Mouse (Mus musculus) retina, adult 2 months (tissue): ENCODE measurements around the gene Zfp541.

Experiments
- DNase-seq: peaks from one replicate; pipeline ENCODE4 v3.0.0-alpha.2; 2012; ENCODE audit warnings: low read depth, low spot score

Gene Zfp541

GRCm38 (mm10) chr7:16044531-16044930, 17.1 kb upstream of the Zfp541 start:
- no peak for DNase-seq

- no peak for DNase-seq
These were observed 16.1 kb upstream of the Zfp541 start for GRCm38 (mm10) chr7:16045538-16045937.

- no peak for DNase-seq
These were observed 15.5 kb upstream of the Zfp541 start for GRCm38 (mm10) chr7:16046101-16046480.

GRCm38 (mm10) chr7:16046481-16047337, 14.9 kb upstream of the Zfp541 start:
- DNase-seq = no peak

- peak; percentile 53 for DNase-seq
These were observed 14.1 kb upstream of the Zfp541 start, which contains the start of gene Bicra for GRCm38 (mm10) chr7:16047338-16048146. Gene Bicra (minus strand): TSS chr7:16047921.

- DNase-seq = peak; percentile 88
These were observed 13.4 kb upstream of the Zfp541 start for GRCm38 (mm10) chr7:16048164-16048564.

- no peak for DNase-seq
These were observed 12.7 kb upstream of the Zfp541 start for GRCm38 (mm10) chr7:16048675-16049575.

- DNase-seq = no peak
These were observed 12.1 kb upstream of the Zfp541 start for GRCm38 (mm10) chr7:16049576-16049915.

GRCm38 (mm10) chr7:16050600-16050999, 11.0 kb upstream of the Zfp541 start:
- DNase-seq = no peak

GRCm38 (mm10) chr7:16051883-16052595, 9.6 kb upstream of the Zfp541 start:
- peak; percentile 45 for DNase-seq

- DNase-seq = peak; percentile 74
These were observed 8.9 kb upstream of the Zfp541 start for GRCm38 (mm10) chr7:16052684-16053083.

GRCm38 (mm10) chr7:16053105-16053504, 8.5 kb upstream of the Zfp541 start:
- no peak for DNase-seq

GRCm38 (mm10) chr7:16054966-16055365, 6.6 kb upstream of the Zfp541 start:
- no peak for DNase-seq

- no peak for DNase-seq
These were observed 5.9 kb upstream of the Zfp541 start for GRCm38 (mm10) chr7:16055665-16056064.

- DNase-seq = no peak
These were observed 5.0 kb upstream of the Zfp541 start for GRCm38 (mm10) chr7:16056459-16057135.

- DNase-seq = no peak
These were observed 4.5 kb upstream of the Zfp541 start for GRCm38 (mm10) chr7:16057136-16057534.

GRCm38 (mm10) chr7:16062099-16062420, 446 bp downstream of the Zfp541 start:
- DNase-seq = no peak

- no peak for DNase-seq
These were observed 1.9 kb downstream of the Zfp541 start for GRCm38 (mm10) chr7:16063490-16063889.

GRCm38 (mm10) chr7:16070846-16071245, 9.2 kb downstream of the Zfp541 start:
- DNase-seq = no peak

GRCm38 (mm10) chr7:16071906-16072305, 10.3 kb downstream of the Zfp541 start:
- DNase-seq = no peak

- DNase-seq = no peak
These were observed 18.3 kb downstream of the Zfp541 start for GRCm38 (mm10) chr7:16079947-16080346.
